Mouse (Mus musculus) cerebellum, adult 2 months (tissue): ENCODE measurements at regions not wholly inside any gene's neighbourhood (a gene's known extent, or its start where the extent isn't known, plus 50 kb on each side); places are given as distances from the start of the nearest gene placed in this dataset.

Source experiments
- CTCF ChIP-seq: fragments of 200-500 bp; IDR thresholded peaks from 2 replicates; pipeline ENCODE4 v1.5.1; 2011; ENCODE audit warnings: low read depth, mild to moderate bottlenecking, control low read depth, low read length, moderate library complexity, borderline replicate concordance; ENCODE audit not compliant: insufficient read depth
- POLR2A ChIP-seq: fragments of 200-500 bp; IDR thresholded peaks from 2 replicates; pipeline ENCODE4 v1.6.1; 2011; ENCODE audit warnings: low read length, control low read depth, borderline replicate concordance; ENCODE audit not compliant: insufficient read depth

DNA sequence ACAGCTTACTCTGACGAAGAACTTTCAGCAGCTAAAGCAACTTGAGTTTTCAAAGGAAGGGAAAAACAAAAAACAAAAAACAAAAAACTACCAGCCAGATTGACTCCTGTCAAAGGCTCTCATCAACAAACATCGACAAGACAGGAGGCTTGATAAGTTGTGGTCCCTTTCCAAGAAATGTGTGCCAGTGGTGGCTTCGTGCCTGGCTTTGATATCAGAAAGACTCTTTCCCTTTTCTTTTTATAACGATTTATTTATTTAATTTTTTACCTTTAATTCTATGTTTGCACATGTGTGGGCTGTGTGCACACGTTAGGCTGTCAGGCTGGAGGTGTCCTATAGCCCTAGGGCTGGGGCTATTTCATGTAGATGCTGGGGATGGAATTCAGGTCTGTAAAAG lies 60.4 kb downstream of the Dact1 start:
- TF ChIP-seq CTCF (no peak), POLR2A (no peak)
